Mouse (Mus musculus) hindbrain, embryonic 16.5 days (tissue): ENCODE data around the gene Auts2. TPM values are rescaled to one million over a fixed set of nuclear protein-coding genes. Genes with fewer than 3 reads are reported as not detected.
A peak's percentile ranks its signal among the peaks of the same experiment; 100 is the strongest.

Source experiments
- ATAC-seq: fragments of 200-750 bp; cut with Nextera tagmentation; 2 replicates; pipeline ENCODE4 v1.8.0; 2017; ENCODE audit warnings: moderate TSS enrichment, moderate library complexity
- H3K27ac ChIP-seq: fragments of 300-500 bp; sonication (generic); 2 replicates; pipeline ENCODE4 v1.5.1; 2014; ENCODE audit warnings: low read depth, mild to moderate bottlenecking, control low read depth, low read length, moderate library complexity
- H3K27me3 ChIP-seq: fragments of 300-500 bp; sonication (generic); replicated peaks from 2 replicates; pipeline ENCODE4 v1.6.1; 2014; ENCODE audit warnings: low read length; ENCODE audit not compliant: control insufficient read depth, insufficient read depth
- H3K36me3 ChIP-seq: fragments of 300-500 bp; sonication (generic); 2 replicates; pipeline ENCODE4 v1.6.1; 2014; ENCODE audit warnings: mild to moderate bottlenecking, low read length, moderate library complexity, mixed read lengths; ENCODE audit not compliant: control insufficient read depth, insufficient read depth
- H3K4me1 ChIP-seq: fragments of 300-500 bp; sonication (generic); 2 replicates; pipeline ENCODE4 v1.6.1; 2014; ENCODE audit warnings: low read depth, low read length; ENCODE audit not compliant: control insufficient read depth, insufficient read depth
- H3K4me2 ChIP-seq: fragments of 300-500 bp; sonication (generic); 2 replicates; pipeline ENCODE4 v1.6.1; 2014; ENCODE audit warnings: mild to moderate bottlenecking, low read length, control low read depth, moderate library complexity
- H3K4me3 ChIP-seq: fragments of 300-500 bp; sonication (generic); 2 replicates; pipeline ENCODE4 v1.5.1; 2014; ENCODE audit warnings: mild to moderate bottlenecking, low read length, control low read depth, moderate library complexity
- H3K9ac ChIP-seq: fragments of 300-500 bp; sonication (generic); 2 replicates; pipeline ENCODE4 v1.6.1; 2014; ENCODE audit warnings: low read depth, mild to moderate bottlenecking, control low read depth, low read length, moderate library complexity
- H3K9me3 ChIP-seq: fragments of 300-500 bp; sonication (generic); 2 replicates; pipeline ENCODE4 v1.6.1; 2014; ENCODE audit warnings: mild to moderate bottlenecking, low read length, moderate library complexity; ENCODE audit not compliant: control insufficient read depth
- WGBS: fragments of 180-500 bp; shearing (Covaris S2); extraction: QIAGEN DNeasy Blood & Tissue Kit; methylation state at CpG from one replicate; pipeline ENCODE4 v1.1.7; 2014; 5-methylcytosine and 5-hydroxymethylcytosine counted together
- polyA plus RNA-seq: library from polyadenylated mRNA; unstranded; fragments of >200 nt; fragmentation: Nextera tagmentation; extraction: Ambion mirVana; gene quantifications from 2 replicates; pipeline ENCODE4 v1.2.1, GENCODE M21; 2015

Auts2 gene
- polyA plus RNA-seq, 1 experiment from 2014 or later, result 43.2 TPM

DNA sequence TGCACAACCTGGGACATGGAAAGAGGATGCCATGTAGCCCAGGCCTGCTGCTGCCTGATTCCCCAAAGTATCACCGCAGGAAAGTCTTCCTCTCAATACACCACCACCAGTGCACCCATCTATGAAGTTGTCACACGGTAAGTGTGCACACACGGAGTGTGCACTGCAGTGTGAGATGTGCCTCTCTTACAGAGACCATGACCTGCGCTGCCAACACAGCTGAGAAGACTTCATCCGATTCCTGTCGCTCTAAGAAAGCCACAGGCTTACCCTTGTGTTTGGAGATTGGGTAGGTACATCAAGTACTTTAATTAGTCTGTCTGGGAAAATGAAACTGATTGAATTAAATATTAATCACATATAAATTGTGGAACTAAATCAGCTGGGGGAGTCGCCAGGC is 878.5 kb downstream of the Auts2 start:
- H3K27me3 ChIP-seq, result no peaks in the 10 kb centered on the region
- no peak overlapping the region for H3K4me3 ChIP-seq
- no peak overlapping the region for H3K4me2 ChIP-seq
- no peak for ATAC-seq
- H3K4me1 ChIP-seq, result no peaks in the 10 kb centered on the region
- no peak overlapping the region for H3K27ac ChIP-seq
- 82% methylated on average over 7 of the region's 7 CpGs for WGBS
- H3K9me3 ChIP-seq, result no peaks in the 10 kb centered on the region
- no peaks in the 10 kb centered on the region for H3K36me3 ChIP-seq
- no peak overlapping the region for H3K9ac ChIP-seq

DNA sequence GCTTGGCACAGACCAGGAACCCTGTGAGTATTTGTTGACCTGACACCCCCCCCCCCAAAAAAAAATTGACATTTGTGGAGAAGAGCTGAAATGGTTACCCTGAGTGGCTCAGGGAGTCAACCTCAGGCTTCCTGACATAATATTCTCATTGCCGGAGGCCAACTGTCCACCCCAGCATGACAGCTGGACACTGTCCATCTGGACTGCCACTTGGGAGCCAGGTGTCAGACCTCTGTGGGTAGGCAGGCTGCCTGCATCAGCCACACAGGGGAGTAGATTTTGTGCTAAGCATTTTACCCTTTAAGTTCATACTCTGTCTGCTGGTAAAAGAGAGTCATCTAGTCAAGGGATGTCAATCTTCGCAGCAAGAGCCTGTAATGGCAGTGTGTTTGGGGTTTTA is 880.5 kb downstream of the Auts2 start:
- Histone ChIP-seq H3K4me3 (no peak overlapping the region), H3K27me3 (no peaks in the 10 kb centered on the region), H3K4me2 (no peak overlapping the region), H3K36me3 (no peaks in the 10 kb centered on the region), H3K4me1 (peaks cover 6% of the 10 kb centered on the region), H3K27ac (no peak overlapping the region), H3K9me3 (no peaks in the 10 kb centered on the region), H3K9ac (no peak overlapping the region)
- 83% methylated on average over 2 of the region's 2 CpGs for WGBS
- ATAC-seq, result no peak

DNA sequence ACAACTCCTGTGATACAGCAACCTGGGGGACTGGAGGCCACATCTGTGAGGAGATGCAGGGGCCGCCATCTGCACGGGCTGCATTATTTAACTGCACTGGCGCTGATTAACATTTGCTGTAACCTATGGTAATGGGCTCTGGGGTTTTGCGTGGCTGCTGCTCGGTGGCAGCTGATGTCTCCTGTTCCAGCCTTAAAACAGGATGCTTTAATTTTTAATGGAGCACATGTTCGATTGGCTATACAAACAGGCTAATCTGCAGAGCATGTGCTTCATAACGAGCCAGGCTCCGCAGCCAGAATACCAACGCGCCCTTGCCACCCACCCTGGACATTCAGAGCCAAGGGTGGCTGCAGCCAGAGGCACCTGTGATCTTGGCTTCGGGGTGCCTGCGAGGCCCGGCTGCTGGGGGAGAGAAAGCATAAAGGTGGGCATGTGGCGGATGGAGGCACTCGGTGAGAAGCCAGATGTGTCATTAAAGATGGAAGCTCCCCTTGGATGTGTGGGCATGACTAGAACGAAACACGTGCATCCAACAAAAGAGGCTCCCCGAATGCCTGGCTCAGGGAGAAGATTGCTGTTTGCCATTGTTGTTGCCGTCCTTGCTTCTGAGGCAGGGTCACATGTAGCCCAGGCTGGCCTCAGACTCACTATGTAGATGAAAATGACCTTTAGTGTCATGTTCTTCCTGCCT is 884.2 kb downstream of the Auts2 start:
- Histone ChIP-seq H3K36me3 (no peaks in the 10 kb centered on the region), H3K27ac (no peak overlapping the region), H3K4me3 (no peak overlapping the region), H3K9me3 (no peaks in the 10 kb centered on the region), H3K9ac (no peak overlapping the region), H3K4me2 (no peak overlapping the region), H3K27me3 (no peaks in the 10 kb centered on the region), H3K4me1 (peaks cover 6% of the 10 kb centered on the region)
- ATAC-seq, result peak; percentile 50; the same call in 1 of the 2 replicates
- 48% methylated on average over 19 of the region's 19 CpGs for WGBS

DNA sequence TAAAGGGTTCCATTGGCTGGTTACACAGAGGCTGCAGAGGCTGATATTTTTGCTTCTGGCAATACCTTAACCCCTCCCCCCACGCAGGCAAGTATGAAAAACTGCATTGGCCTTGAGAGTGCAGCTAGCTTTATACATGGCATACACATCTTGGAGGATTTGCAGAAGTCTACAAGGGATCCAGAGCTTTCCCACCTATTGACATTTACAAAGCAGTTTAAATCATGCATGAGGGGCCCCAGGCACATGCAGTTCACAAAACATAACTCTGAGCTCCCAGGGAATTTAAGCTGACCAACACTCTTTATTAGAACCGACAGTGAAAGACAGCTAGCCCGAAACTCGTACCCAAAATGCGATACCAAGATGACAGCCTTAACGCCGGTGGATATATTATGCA is 888.9 kb downstream of the Auts2 start:
- H3K4me1 ChIP-seq, result peaks cover 10% of the 10 kb centered on the region
- ATAC-seq, result no peak
- 61% methylated on average over 7 of the region's 7 CpGs for WGBS

DNA sequence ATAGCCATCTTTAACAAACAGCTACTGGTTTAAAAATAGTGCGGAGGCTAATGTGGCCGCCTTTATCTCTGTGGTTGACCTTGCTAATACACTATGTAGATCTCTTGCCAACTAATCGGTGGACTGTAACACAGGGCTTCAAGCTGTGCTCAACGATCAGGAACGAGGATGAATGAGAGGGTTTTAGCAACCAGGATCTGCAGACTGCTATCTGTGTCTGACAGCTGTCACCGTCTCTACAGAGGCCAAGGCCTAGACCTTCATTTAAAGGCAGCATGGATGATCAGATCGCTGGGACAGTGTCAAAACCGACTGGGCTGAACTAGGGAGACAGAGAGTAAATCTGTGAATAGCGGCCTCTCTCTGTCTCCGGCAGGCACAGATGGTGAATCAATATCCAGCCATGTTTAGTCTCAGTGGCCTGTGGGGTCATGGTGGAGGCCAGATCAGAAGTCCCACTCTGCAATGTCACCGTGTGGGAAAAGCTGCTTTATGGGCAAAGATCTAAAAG is 892.7 kb downstream of the Auts2 start:
- Histone ChIP-seq H3K9ac (no peak overlapping the region), H3K36me3 (no peaks in the 10 kb centered on the region), H3K4me1 (peaks cover 25% of the 10 kb centered on the region), H3K4me3 (no peak overlapping the region), H3K9me3 (no peaks in the 10 kb centered on the region), H3K27ac (no peak overlapping the region), H3K27me3 (no peaks in the 10 kb centered on the region), H3K4me2 (no peak overlapping the region)
- ATAC-seq, result peak; percentile 10; the same call in 1 of the 2 replicates
- 27% methylated on average over 11 of the region's 11 CpGs for WGBS

More for the DNA sequence above, 888.9 kb downstream of the Auts2 start:
- no peaks in the 10 kb centered on the region for H3K9me3 ChIP-seq
- H3K9ac ChIP-seq, result no peak overlapping the region
- no peak overlapping the region for H3K4me3 ChIP-seq
- no peaks in the 10 kb centered on the region for H3K27me3 ChIP-seq
- no peak overlapping the region for H3K27ac ChIP-seq
- H3K4me2 ChIP-seq, result no peak overlapping the region
- H3K36me3 ChIP-seq, result no peaks in the 10 kb centered on the region

DNA sequence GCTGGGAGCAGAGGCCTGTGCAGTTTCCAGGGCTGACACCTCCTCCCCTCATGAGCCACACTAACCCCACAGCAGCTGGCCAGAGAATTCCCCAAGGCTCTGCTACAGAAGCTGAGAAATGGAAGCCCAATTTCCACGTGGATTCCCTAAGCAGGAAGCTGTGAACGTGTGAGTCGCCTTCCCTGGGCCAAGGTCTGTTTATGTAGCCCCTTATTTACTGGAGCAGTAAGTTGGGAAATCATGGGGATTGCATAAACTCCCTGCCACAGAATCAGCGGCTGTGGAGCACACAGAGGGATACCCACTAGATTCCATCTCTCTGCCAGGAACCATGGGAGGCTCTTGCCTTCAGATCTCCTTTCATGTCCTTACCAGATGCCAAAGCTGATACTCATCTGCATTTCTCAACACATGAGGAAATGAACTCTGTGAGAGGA is 895.4 kb downstream of the Auts2 start:
- no peak for ATAC-seq
- Histone ChIP-seq H3K9ac (no peak overlapping the region), H3K4me1 (peaks cover 48% of the 10 kb centered on the region), H3K4me2 (no peak overlapping the region), H3K36me3 (no peaks in the 10 kb centered on the region), H3K27ac (peak overlapping the region; percentile 52; the same call in 1 of the 2 replicates), H3K27me3 (no peaks in the 10 kb centered on the region), H3K9me3 (no peaks in the 10 kb centered on the region), H3K4me3 (no peak overlapping the region)
- WGBS, result 16% methylated on average over 4 of the region's 4 CpGs

DNA sequence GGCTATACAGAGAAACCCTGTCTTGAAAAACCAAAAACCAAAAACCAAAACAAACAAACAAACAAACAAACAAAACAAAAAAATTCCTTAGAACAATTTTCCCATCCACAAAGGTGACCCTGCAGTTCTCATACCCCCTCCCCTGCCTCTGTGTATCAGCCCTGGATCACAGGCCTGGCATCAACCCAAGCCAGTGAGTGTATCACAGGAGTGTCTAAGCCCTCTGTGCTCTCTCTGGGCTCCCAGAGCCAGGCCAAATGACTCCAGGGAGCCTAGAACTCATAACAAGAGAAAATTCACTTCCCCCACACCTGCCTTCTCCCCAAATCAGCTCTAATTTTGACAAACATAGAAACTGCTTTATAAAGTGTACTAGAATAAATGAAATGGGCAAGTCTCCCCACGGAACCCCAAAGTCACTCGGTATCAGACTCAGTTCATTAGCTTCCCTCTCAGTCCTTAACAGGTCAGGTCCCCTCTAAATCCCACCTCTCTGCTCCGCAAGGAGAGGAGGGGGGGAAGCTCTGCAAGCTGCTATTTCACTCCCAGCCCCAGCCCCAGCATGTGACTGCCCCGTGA is 896.0 kb downstream of the Auts2 start:
- no peaks in the 10 kb centered on the region for H3K27me3 ChIP-seq
- no peak overlapping the region for H3K9ac ChIP-seq
- H3K36me3 ChIP-seq, result no peaks in the 10 kb centered on the region
- WGBS, result 41% methylated on average over 4 of the region's 4 CpGs
- H3K27ac ChIP-seq, result peak overlapping the region; percentile 52; the same call in 1 of the 2 replicates
- no peak overlapping the region for H3K4me3 ChIP-seq
- no peak overlapping the region for H3K4me2 ChIP-seq
- peaks cover 53% of the 10 kb centered on the region for H3K4me1 ChIP-seq
- no peak for ATAC-seq
- H3K9me3 ChIP-seq, result no peaks in the 10 kb centered on the region

DNA sequence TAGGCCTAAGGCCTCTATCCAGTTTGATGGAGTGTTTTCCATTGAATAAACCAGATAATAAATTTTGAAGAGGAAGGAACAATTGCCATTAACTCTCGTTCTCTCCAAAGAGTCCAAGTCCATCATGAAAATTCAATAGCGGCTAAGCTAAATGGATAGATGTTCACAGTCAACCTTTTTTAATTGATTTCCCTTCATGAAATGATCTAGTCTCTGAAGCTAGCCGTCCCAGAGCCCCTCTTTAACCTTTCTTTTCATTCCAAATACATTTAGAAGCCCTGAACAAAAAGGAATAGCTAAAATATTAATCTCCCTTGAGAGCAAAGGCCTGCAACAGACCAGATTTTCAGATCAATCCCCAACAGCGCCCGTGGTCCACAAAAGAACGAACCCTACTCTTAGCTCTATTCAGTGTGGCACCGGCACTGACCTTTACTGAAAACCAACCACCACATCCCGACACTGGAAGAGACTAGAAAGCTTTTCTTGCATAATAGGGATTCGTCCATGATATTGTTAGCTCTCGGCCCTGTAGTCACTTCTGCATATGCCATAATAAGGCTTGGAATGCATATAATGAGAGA is 896.9 kb downstream of the Auts2 start:
- H3K4me1 ChIP-seq, result peaks cover 52% of the 10 kb centered on the region
- no peak overlapping the region; the same call in 1 of the 2 replicates for H3K27ac ChIP-seq
- H3K4me2 ChIP-seq, result no peak overlapping the region
- no peak overlapping the region for H3K4me3 ChIP-seq
- no peaks in the 10 kb centered on the region for H3K36me3 ChIP-seq
- WGBS, result 34% methylated on average over 10 of the region's 10 CpGs
- ATAC-seq, result no peak
- no peak overlapping the region for H3K9ac ChIP-seq
- H3K9me3 ChIP-seq, result no peaks in the 10 kb centered on the region
- H3K27me3 ChIP-seq, result no peaks in the 10 kb centered on the region
